Mouse (Mus musculus) layer of hippocampus, adult 2 months (tissue): ENCODE measurements around the gene Gpank1. TPM values are rescaled to one million over a fixed set of nuclear protein-coding genes. Genes with fewer than 3 reads are reported as not detected.
A peak's percentile ranks its signal among the peaks of the same experiment; 100 is the strongest.

ENCODE experiments used
- DNase-seq, 2 experiments: peaks; one replicate each; pipeline ENCODE4 v3.0.0; 2022; ENCODE audit warnings: low spot score in 2 of 2
- H3K27ac ChIP-seq: fragments of 200-600 bp; 2 replicates; pipeline ENCODE4 v1.8.1; 2022
- H3K4me3 ChIP-seq: fragments of 200-600 bp; 2 replicates; pipeline ENCODE4 v1.8.1; 2022; ENCODE audit warnings: mild to moderate bottlenecking
- CTCF ChIP-seq: fragments of 200-600 bp; conservative IDR thresholded peaks from 2 replicates; pipeline ENCODE4 v1.8.1; 2022; ENCODE audit warnings: antibody characterized with exemption, mild to moderate bottlenecking, moderate library complexity
- total RNA-seq, 2 experiments: library from RNA; stranded (reverse); gene quantifications; 2 replicates each; pipeline ENCODE4 v1.2.3; 2021

Gene Gpank1
- total RNA-seq, 2 experiments from 2014 or later = 15.0 to 15.9 TPM

GRCm38 (mm10) chr17:35162730-35163129 is 41.5 kb downstream of the Gpank1 start:
- TF ChIP-seq CTCF = no peak
- no peak for DNase-seq
- peak overlapping the region; percentile 89 for H3K4me3 ChIP-seq
- peak overlapping the region; percentile 99 for H3K27ac ChIP-seq

- Histone ChIP-seq H3K4me3 (peak overlapping the region; percentile 89), H3K27ac (peak overlapping the region; percentile 99)
- no peak for TF ChIP-seq CTCF
- no peak for DNase-seq
These were observed 42.2 kb downstream of the Gpank1 start for GRCm38 (mm10) chr17:35163326-35164081.

GRCm38 (mm10) chr17:35164218-35164567 is 42.9 kb downstream of the Gpank1 start:
- Histone ChIP-seq H3K27ac (peak overlapping the region; percentile 99), H3K4me3 (peak overlapping the region; percentile 89)
- no peak for DNase-seq
- TF ChIP-seq CTCF = no peak

GRCm38 (mm10) chr17:35164568-35165450 is 43.6 kb downstream of the Gpank1 start, which contains the start of gene Prrc2a:
Prrc2a (minus strand) TSS chr17:35164897.
- H3K4me3 ChIP-seq = peak within 1 kb of the TSS; percentile 89
- no peak; the same call in 1 of the 2 replicates for TF ChIP-seq CTCF
- DNase-seq = peak; percentile 98 to 99
- H3K27ac ChIP-seq = peak within 1 kb of the TSS; percentile 99

- Histone ChIP-seq H3K4me3 (peak overlapping the region; percentile 89), H3K27ac (peak overlapping the region; percentile 99)
- no peak for DNase-seq
- TF ChIP-seq CTCF = no peak
These were observed 44.3 kb downstream of the Gpank1 start for GRCm38 (mm10) chr17:35165451-35166155.

GRCm38 (mm10) chr17:35166352-35167035 is 45.2 kb downstream of the Gpank1 start:
- H3K27ac ChIP-seq = peak overlapping the region; percentile 99
- H3K4me3 ChIP-seq = no peak overlapping the region
- TF ChIP-seq CTCF = peak; percentile 79
- peak; percentile 60 to 70 for DNase-seq

GRCm38 (mm10) chr17:35167794-35168193 is 46.5 kb downstream of the Gpank1 start:
- Histone ChIP-seq H3K4me3 (no peak overlapping the region), H3K27ac (peak overlapping the region; percentile 81)
- TF ChIP-seq CTCF = no peak
- DNase-seq = no peak

GRCm38 (mm10) chr17:35168541-35169207 is 47.4 kb downstream of the Gpank1 start:
- no peak overlapping the region for H3K4me3 ChIP-seq
- DNase-seq = no peak
- peak; percentile 85 for TF ChIP-seq CTCF
- peak overlapping the region; percentile 81 for H3K27ac ChIP-seq

GRCm38 (mm10) chr17:35172445-35173234 is 51.4 kb downstream of the Gpank1 start:
- H3K27ac ChIP-seq = peak overlapping the region; percentile 67
- DNase-seq = no peak
- TF ChIP-seq CTCF = no peak
- no peak overlapping the region; the same call in 1 of the 2 replicates for H3K4me3 ChIP-seq

- no peak overlapping the region for H3K4me3 ChIP-seq
- no peak for TF ChIP-seq CTCF
- DNase-seq = no peak
- H3K27ac ChIP-seq = peak overlapping the region; percentile 52
These were observed 52.1 kb downstream of the Gpank1 start for GRCm38 (mm10) chr17:35173329-35173728.

Other genes starting within 250 kb of the Gpank1 start
- gene Zbtb12, start 242.0 kb upstream of the Gpank1 start, total RNA-seq = 1 to 10 TPM; 7.5 to 9.0 TPM
- gene Gm20547, start 239.4 kb upstream of the Gpank1 start, total RNA-seq = not detected
- 1 to 10 TPM; 1.1 to 1.8 TPM for gene C2, start 223.2 kb upstream of the Gpank1 start, total RNA-seq
- gene Ehmt2, start 223.0 kb upstream of the Gpank1 start, total RNA-seq = 100 to 1,000 TPM; 181 to 190 TPM
- gene Slc44a4, start 207.0 kb upstream of the Gpank1 start, total RNA-seq = under 1 TPM in 1 of 2 experiments, not detected in 1; 0.29 TPM
- gene Neu1, start 190.2 kb upstream of the Gpank1 start, total RNA-seq = 10 to 100 TPM; 39.4 to 43.1 TPM
- gene Hspa1b, start 162.2 kb upstream of the Gpank1 start, total RNA-seq = 10 to 100 TPM; 21.4 to 24.7 TPM
- gene Gm20481, start 151.5 kb upstream of the Gpank1 start, total RNA-seq = not detected
- 10 to 100 TPM; 16.9 to 18.1 TPM for gene Hspa1a, start 149.3 kb upstream of the Gpank1 start, total RNA-seq
- under 1 TPM; 0.44 to 0.49 TPM for gene Hspa1l, start 148.8 kb upstream of the Gpank1 start, total RNA-seq
- 10 to 100 TPM; 15.9 to 21.8 TPM for gene Lsm2, start 139.6 kb upstream of the Gpank1 start, total RNA-seq
- gene Vars, start 120.5 kb upstream of the Gpank1 start, total RNA-seq = 10 to 100 TPM; 48.2 to 55.1 TPM
- gene Vwa7, start 104.9 kb upstream of the Gpank1 start, total RNA-seq = under 1 TPM; 0.20 to 0.26 TPM
- gene Sapcd1, start 93.4 kb upstream of the Gpank1 start, total RNA-seq = under 1 TPM in 1 of 2 experiments, not detected in 1; 0.67 TPM
- 1 to 10 TPM in 1 of 2 experiments, under 1 TPM in 1; 0.26 to 1.1 TPM for gene Msh5, start 74.7 kb upstream of the Gpank1 start, total RNA-seq
- 1 to 10 TPM; 9.2 to 9.6 TPM for gene Clic1, start 71.5 kb upstream of the Gpank1 start, total RNA-seq
- 10 to 100 TPM; 13.7 to 15.8 TPM for gene Ddah2, start 62.4 kb upstream of the Gpank1 start, total RNA-seq
- not detected for gene Ly6g6c, start 56.1 kb upstream of the Gpank1 start, total RNA-seq
- gene Mpig6b, start 55.3 kb upstream of the Gpank1 start, total RNA-seq = not detected
- gene Ly6g6e, start 44.6 kb upstream of the Gpank1 start, total RNA-seq = 1 to 10 TPM; 2.5 to 3.5 TPM
- 1 to 10 TPM; 1.1 TPM for gene Ly6g6d, start 43.4 kb upstream of the Gpank1 start, total RNA-seq
- gene Ly6g6f, start 35.8 kb upstream of the Gpank1 start, total RNA-seq = under 1 TPM in 1 of 2 experiments, not detected in 1; 0.52 TPM
- gene Abhd16a, start 32.2 kb upstream of the Gpank1 start, total RNA-seq = 100 to 1,000 TPM; 110 to 113 TPM
- gene Ly6g5c, start 13.2 kb upstream of the Gpank1 start, total RNA-seq = not detected
- under 1 TPM in 1 of 2 experiments, not detected in 1; 0.54 TPM for gene Ly6g5b, start 6.0 kb upstream of the Gpank1 start, total RNA-seq
- gene Csnk2b, start 598 bp downstream of the Gpank1 start, total RNA-seq = 100 to 1,000 TPM; 170 to 178 TPM
- gene D17H6S53E, start 4.9 kb downstream of the Gpank1 start, total RNA-seq = 10 to 100 TPM; 25.2 to 29.3 TPM
- under 1 TPM; 0.37 to 0.49 TPM for gene Apom, start 10.6 kb downstream of the Gpank1 start, total RNA-seq
- gene Bag6, start 13.7 kb downstream of the Gpank1 start, total RNA-seq = 100 to 1,000 TPM; 320 to 334 TPM
- gene Prrc2a, start 43.4 kb downstream of the Gpank1 start, total RNA-seq = 100 to 1,000 TPM; 339 to 370 TPM
- 10 to 100 TPM; 11.1 to 11.8 TPM for gene Aif1, start 54.6 kb downstream of the Gpank1 start, total RNA-seq
- 1 to 10 TPM; 6.2 to 8.6 TPM for gene Lst1, start 67.0 kb downstream of the Gpank1 start, total RNA-seq
- gene Ltb, start 73.0 kb downstream of the Gpank1 start, total RNA-seq = under 1 TPM; 0.76 to 0.77 TPM
- gene Tnf, start 80.6 kb downstream of the Gpank1 start, total RNA-seq = not detected
- gene Lta, start 83.9 kb downstream of the Gpank1 start, total RNA-seq = under 1 TPM; 0.54 to 0.59 TPM
- gene Gm16181, start 99.4 kb downstream of the Gpank1 start, total RNA-seq = not detected
- gene Atp6v1g2, start 112.2 kb downstream of the Gpank1 start, total RNA-seq = 100 to 1,000 TPM; 615 to 646 TPM
- gene Nfkbil1, start 114.3 kb downstream of the Gpank1 start, total RNA-seq = 10 to 100 TPM; 13.3 to 15.1 TPM
- gene Ddx39b, start 120.3 kb downstream of the Gpank1 start, total RNA-seq = 100 to 1,000 TPM; 230 to 239 TPM
- 10 to 100 TPM; 15.7 to 21.2 TPM for gene H2-D1, start 141.3 kb downstream of the Gpank1 start, total RNA-seq
- under 1 TPM; 0.13 to 0.47 TPM for gene H2-Q1, start 198.9 kb downstream of the Gpank1 start, total RNA-seq
- under 1 TPM in 1 of 2 experiments, not detected in 1; 0.38 TPM for gene H2-Q2, start 220.8 kb downstream of the Gpank1 start, total RNA-seq